Comparison of ENCODE assay signal across 15 mouse cellular contexts in genomic region chr5:123080041-123080440, GRCm38 (mm10). TPM values are rescaled to one million over a fixed set of nuclear protein-coding genes. Genes with fewer than 3 reads are reported as not detected.
DNase-seq lines count a peak whose midpoint lies in the region; ATAC-seq lines count a peak whose summit lies in the region.
"Had no signal": no experiment of that assay in that cellular context is flagged by ENCODE, and none has a peak within 500 bp of the region (broad histone marks: within the 10 kb centered on the region; RNA-seq: fewer than 3 reads in every experiment).

No protein-coding gene starts in this region.

- WGBS in heart, embryonic 13.5 days = 56% methylated on average over 8 of the region's 8 CpGs

- H3K27ac ChIP-seq in heart, embryonic 13.5 days (replicated peaks) = peak overlapping the region; percentile 64
- H3K27ac ChIP-seq: forebrain, embryonic 15.5 days; hindbrain, postnatal 0 days; liver, embryonic 15.5 days; neural tube, embryonic 13.5 days had no signal

- H3K4me3 ChIP-seq in heart, embryonic 13.5 days = no peak overlapping the region
- H3K4me3 ChIP-seq: forebrain, embryonic 15.5 days; liver, embryonic 15.5 days; neural tube, embryonic 13.5 days had no signal

- no peak for DNase-seq in heart, postnatal 4 days
- DNase-seq in 416B (ENCODE audit: low read depth) = peak; percentile 92
- DNase-seq in embryo, embryonic 11 days = peak; percentile 29
- DNase-seq in kidney, postnatal 36 days = peak; percentile 36 to 60
- no peak for DNase-seq in testis, postnatal 10 days (ENCODE audit: low spot score)
- DNase-seq in thymus, postnatal 0 days (ENCODE audit: low spot score) = no peak
- no peak for DNase-seq in left cerebral cortex, adult 8-10 months (ENCODE audit: low spot score in 2 of 2)
- DNase-seq: adrenal gland, adult 2 months; cerebellum, adult 8-10 months had no signal

- H3K4me1 ChIP-seq in heart, embryonic 13.5 days = peaks cover 37% of the 10 kb centered on the region

- no peak for ATAC-seq in heart, embryonic 13.5 days (ENCODE audit: extremely low read depth, insufficient number of reproducible peaks, low FRiP score, low TSS enrichment)
- ATAC-seq: forebrain, embryonic 15.5 days; hindbrain, postnatal 0 days had no signal

- H3K36me3 ChIP-seq in heart, embryonic 13.5 days = 0 out of 2 replicates have a peak, but pooled peaks cover 4% of the 10 kb centered on the region
- H3K36me3 ChIP-seq: forebrain, embryonic 15.5 days; neural tube, embryonic 13.5 days had no signal

- no peak overlapping the region for H3K9ac ChIP-seq in heart, embryonic 13.5 days
- H3K9ac ChIP-seq: forebrain, embryonic 15.5 days; liver, embryonic 15.5 days; neural tube, embryonic 13.5 days had no signal

- H3K27me3 ChIP-seq in heart, embryonic 13.5 days (replicated peaks) = no peaks in the 10 kb centered on the region
- H3K27me3 ChIP-seq: forebrain, embryonic 15.5 days; liver, embryonic 15.5 days; neural tube, embryonic 13.5 days had no signal

- peaks cover 4% of the 10 kb centered on the region; the same call in 1 of the 2 replicates for H3K9me3 ChIP-seq in heart, embryonic 13.5 days
- H3K9me3 ChIP-seq: forebrain, embryonic 15.5 days; liver, embryonic 15.5 days; neural tube, embryonic 13.5 days had no signal

- H3K4me2 ChIP-seq in heart, embryonic 13.5 days = 0 out of 2 replicates have a peak overlapping the region, but pooled peaks have one; percentile 14
- H3K4me2 ChIP-seq: forebrain, embryonic 15.5 days; neural tube, embryonic 13.5 days had no signal

RNA-seq across cellular contexts. Expression of gene Tmem120b, which starts 11.8 kb away (rescaled TPM):
- 11.8 and 12.9 TPM in 2 replicates for polyA plus RNA-seq in heart, embryonic 13.5 days (2015; fragmentation: Nextera tagmentation; extraction: Ambion mirVana)
- 10 to 100 TPM; 12.1 to 12.7 TPM for total RNA-seq in heart, postnatal 4 days (2021)
- polyA plus RNA-seq in thymus, postnatal 0 days (2015; fragmentation: Nextera tagmentation; extraction: Ambion mirVana) = 33.2 and 35.9 TPM in 2 replicates
- 10 to 100 TPM; 13.8 to 16.4 (median 16.0) TPM for total RNA-seq in left cerebral cortex, adult 8-10 months (2022)

RNA-seq across cellular contexts. Expression of gene Morn3, which starts 33.2 kb away (rescaled TPM):
- not detected in 2 replicates for polyA plus RNA-seq in heart, embryonic 13.5 days (2015; fragmentation: Nextera tagmentation; extraction: Ambion mirVana)
- total RNA-seq in heart, postnatal 4 days (2021) = not detected
- 0.58 and 0.60 TPM in 2 replicates for polyA plus RNA-seq in thymus, postnatal 0 days (2015; fragmentation: Nextera tagmentation; extraction: Ambion mirVana)
- not detected for total RNA-seq in left cerebral cortex, adult 8-10 months (2022)
- total RNA-seq: adrenal gland, adult 2 months; hindbrain, postnatal 0 days had no signal
- polyA plus RNA-seq: adrenal gland, adult 2 months; liver, embryonic 15.5 days; small intestine, adult 2 months had no signal

RNA-seq across cellular contexts. Expression of gene Rhof, which starts 52.5 kb away (rescaled TPM):
- polyA plus RNA-seq in heart, embryonic 13.5 days (2015; fragmentation: Nextera tagmentation; extraction: Ambion mirVana) = 0.94 and 1.7 TPM in 2 replicates
- under 1 TPM; 0.36 to 0.71 TPM for total RNA-seq in heart, postnatal 4 days (2021)
- polyA plus RNA-seq in thymus, postnatal 0 days (2015; fragmentation: Nextera tagmentation; extraction: Ambion mirVana) = 10.4 and 11.1 TPM in 2 replicates
- total RNA-seq in left cerebral cortex, adult 8-10 months (2022) = 10 to 100 TPM; 47.7 to 50.4 (median 48.3) TPM

Comparison
In these comparisons a context has a peak if more than half of its experiments do, and no peak if none do; other contexts are left out.
1. DNase-seq: peak in 416B (single experiment), embryo, embryonic 11 days (single experiment) and kidney, postnatal 36 days (2 of 2); none in heart, postnatal 4 days (single experiment), testis, postnatal 10 days (single experiment), thymus, postnatal 0 days (single experiment) and left cerebral cortex, adult 8-10 months (0 of 2).
2. RNA of gene Rhof, which starts 52.5 kb away (total RNA-seq): 47.7 to 50.4 TPM in left cerebral cortex, adult 8-10 months; 0.36 to 0.71 TPM in heart, postnatal 4 days; every median in the first group is over 10 times any median in the second.